Mouse (Mus musculus) myocyte (in vitro differentiated cells): ENCODE measurements around the gene Aanat. TPM values are rescaled to one million over a fixed set of nuclear protein-coding genes. Genes with fewer than 3 reads are reported as not detected.

ENCODE experiments used
- H3K27me3 ChIP-seq: one replicate; pipeline ENCODE4 v1.6.1; 2011; ENCODE audit not compliant: control insufficient read depth, insufficient read depth, insufficient read length
- H3K36me3 ChIP-seq: one replicate; pipeline ENCODE4 v1.6.1; 2011; ENCODE audit not compliant: control insufficient read depth, insufficient read depth
- H3K4me2 ChIP-seq: one replicate; pipeline ENCODE4 v1.6.1; 2011; ENCODE audit warnings: low read depth, control low read depth
- H3K4me3 ChIP-seq: one replicate; pipeline ENCODE4 v1.5.1; 2011; ENCODE audit warnings: mild to moderate bottlenecking, control low read depth, moderate library complexity
- H3K79me2 ChIP-seq: one replicate; pipeline ENCODE4 v1.6.1; 2011; ENCODE audit not compliant: control insufficient read depth, insufficient read depth
- H3ac ChIP-seq: one replicate; pipeline ENCODE4 v1.6.1; 2011; ENCODE audit not compliant: control insufficient read depth, insufficient read length
- CEBPB ChIP-seq: IDR thresholded peaks from 2 replicates; pipeline ENCODE4 v1.6.1; 2011; ENCODE audit warnings: mild to moderate bottlenecking, moderate library complexity; ENCODE audit not compliant: poor library complexity, insufficient read depth, severe bottlenecking
- E2F4 ChIP-seq: IDR thresholded peaks from one replicate; pipeline ENCODE4 v1.6.1; 2011; ENCODE audit warnings: mild to moderate bottlenecking, control low read depth, moderate library complexity; ENCODE audit not compliant: insufficient read depth
- MAX ChIP-seq: IDR thresholded peaks from one replicate; pipeline ENCODE4 v1.6.1; 2011; ENCODE audit warnings: low read depth, mild to moderate bottlenecking, control low read depth
- MYOD1 ChIP-seq, 3 experiments: IDR thresholded peaks; one replicate each; pipeline ENCODE4 v1.6.1; 2011; ENCODE audit warnings: control low read depth in 2 of 3, low read depth in 2 of 3, mild to moderate bottlenecking in 2 of 3, moderate library complexity in 1 of 3; ENCODE audit not compliant: insufficient read length in 2 of 3, control insufficient read depth in 1 of 3
- MYOG ChIP-seq, 3 experiments: IDR thresholded peaks; one replicate each; pipeline ENCODE4 v1.6.1; 2011; ENCODE audit warnings: control low read depth in 2 of 3, low read depth in 2 of 3, mild to moderate bottlenecking in 2 of 3; ENCODE audit not compliant: insufficient read length in 2 of 3, control insufficient read depth in 1 of 3, insufficient read depth in 1 of 3
- POLR2A ChIP-seq: IDR thresholded peaks from one replicate; pipeline ENCODE4 v1.6.1; 2011; ENCODE audit warnings: low read depth, mild to moderate bottlenecking, control low read depth, moderate library complexity; ENCODE audit not compliant: insufficient read length
- POLR2AphosphoS2 ChIP-seq: IDR thresholded peaks from one replicate; pipeline ENCODE4 v1.6.1; 2011; ENCODE audit warnings: low read depth, control low read depth; ENCODE audit not compliant: insufficient read length
- REST ChIP-seq: IDR thresholded peaks from one replicate; pipeline ENCODE4 v1.6.1; 2011; ENCODE audit warnings: mild to moderate bottlenecking, control low read depth, moderate library complexity; ENCODE audit not compliant: insufficient read depth, insufficient read length
- SRF ChIP-seq: IDR thresholded peaks from one replicate; pipeline ENCODE4 v1.6.1; 2011; ENCODE audit warnings: low read depth; ENCODE audit not compliant: control insufficient read depth, insufficient read length
- TCF12 ChIP-seq: IDR thresholded peaks from one replicate; pipeline ENCODE4 v1.6.1; 2011; ENCODE audit warnings: mild to moderate bottlenecking, control low read depth; ENCODE audit not compliant: poor library complexity, insufficient read depth, severe bottlenecking
- TCF3 ChIP-seq: IDR thresholded peaks from one replicate; pipeline ENCODE4 v1.6.1; 2011; ENCODE audit warnings: low read depth, control low read depth; ENCODE audit not compliant: insufficient read length
- USF1 ChIP-seq: IDR thresholded peaks from one replicate; pipeline ENCODE4 v1.6.1; 2011; ENCODE audit warnings: low read depth, mild to moderate bottlenecking, control low read depth, moderate library complexity
- polyA plus RNA-seq: library from polyadenylated mRNA; unstranded; fragments of >200 nt; fragmentation: generic; extraction: Trizol; gene quantifications from one replicate; pipeline ENCODE4 v1.2.1, GENCODE M21; 2012; ENCODE audit warnings: missing spikeins

Aanat gene
- polyA plus RNA-seq, 1 experiment, result not detected

- Histone ChIP-seq H3K27me3 (no peaks in the 10 kb centered on the region), H3K4me2 (no peak overlapping the region), H3K4me3 (no peak overlapping the region), H3K36me3 (no peaks in the 10 kb centered on the region), H3ac (no peak overlapping the region), H3K79me2 (peaks cover 20% of the 10 kb centered on the region)
- TF ChIP-seq MAX, result no peak
- TF ChIP-seq TCF3, result no peak
- TF ChIP-seq SRF, result no peak
- no peak for TF ChIP-seq USF1
These were observed 34.0 kb upstream of the Aanat start for GRCm38 (mm10) chr11:116552194-116552593.

- no peak overlapping the region for H3ac ChIP-seq
- peaks cover 13% of the 10 kb centered on the region for H3K79me2 ChIP-seq
- no peaks in the 10 kb centered on the region for H3K36me3 ChIP-seq
- H3K4me3 ChIP-seq, result no peak overlapping the region
- TF ChIP-seq POLR2A, result no peak
- no peak for TF ChIP-seq REST
- TF ChIP-seq TCF12, result no peak
- no peak for TF ChIP-seq MAX
- TF ChIP-seq SRF, result no peak
- no peak for TF ChIP-seq POLR2AphosphoS2
- no peak for TF ChIP-seq CEBPB
- TF ChIP-seq MYOG (IDR thresholded peaks at IDR 0.05; ENCODE audit: control insufficient read depth in 1 of 3, insufficient read depth in 1 of 3, insufficient read length in 2 of 3, low read depth in 2 of 3), result no peak
- no peak for TF ChIP-seq USF1
- TF ChIP-seq E2F4, result no peak
- TF ChIP-seq MYOD1 (IDR thresholded peaks at IDR 0.05; ENCODE audit: control insufficient read depth in 1 of 3, insufficient read length in 2 of 3, low read depth in 2 of 3), result no peak
- no peak for TF ChIP-seq TCF3
- no peaks in the 10 kb centered on the region for H3K27me3 ChIP-seq
- H3K4me2 ChIP-seq, result no peak overlapping the region
These were observed 31.9 kb upstream of the Aanat start for GRCm38 (mm10) chr11:116554171-116554878.

GRCm38 (mm10) chr11:116555572-116555971, 30.7 kb upstream of the Aanat start:
- Histone ChIP-seq H3K4me3 (no peak overlapping the region), H3ac (no peak overlapping the region), H3K36me3 (no peaks in the 10 kb centered on the region), H3K27me3 (no peaks in the 10 kb centered on the region), H3K4me2 (no peak overlapping the region), H3K79me2 (peaks cover 15% of the 10 kb centered on the region)
- no peak for TF ChIP-seq TCF12
- no peak for TF ChIP-seq MYOD1 (IDR thresholded peaks at IDR 0.05; ENCODE audit: control insufficient read depth in 1 of 3, insufficient read length in 2 of 3, low read depth in 2 of 3)
- no peak for TF ChIP-seq CEBPB

GRCm38 (mm10) chr11:116556308-116556707, 29.9 kb upstream of the Aanat start:
- no peak overlapping the region for H3K4me2 ChIP-seq
- H3ac ChIP-seq, result no peak overlapping the region
- no peaks in the 10 kb centered on the region for H3K36me3 ChIP-seq
- H3K79me2 ChIP-seq, result peaks cover 15% of the 10 kb centered on the region
- H3K4me3 ChIP-seq, result no peak overlapping the region
- H3K27me3 ChIP-seq, result no peaks in the 10 kb centered on the region
- TF ChIP-seq MAX (no peak), POLR2A (no peak), MYOD1 (IDR thresholded peaks at IDR 0.05; ENCODE audit: control insufficient read depth in 1 of 3, insufficient read length in 2 of 3, low read depth in 2 of 3) (no peak), E2F4 (no peak), CEBPB (no peak), POLR2AphosphoS2 (no peak), MYOG (IDR thresholded peaks at IDR 0.05; ENCODE audit: control insufficient read depth in 1 of 3, insufficient read depth in 1 of 3, insufficient read length in 2 of 3, low read depth in 2 of 3) (no peak), TCF12 (no peak), TCF3 (no peak), SRF (no peak), REST (no peak), USF1 (no peak)

- H3K27me3 ChIP-seq, result no peaks in the 10 kb centered on the region
- no peak overlapping the region for H3K4me2 ChIP-seq
- H3K79me2 ChIP-seq, result peaks cover 71% of the 10 kb centered on the region
- no peaks in the 10 kb centered on the region for H3K36me3 ChIP-seq
- TF ChIP-seq TCF3 (no peak), SRF (no peak), USF1 (no peak), POLR2AphosphoS2 (no peak), E2F4 (no peak), REST (no peak), CEBPB (no peak), MYOG (IDR thresholded peaks at IDR 0.05; ENCODE audit: control insufficient read depth in 1 of 3, insufficient read depth in 1 of 3, insufficient read length in 2 of 3, low read depth in 2 of 3) (no peak), TCF12 (no peak), POLR2A (no peak), MYOD1 (IDR thresholded peaks at IDR 0.05; ENCODE audit: control insufficient read depth in 1 of 3, insufficient read length in 2 of 3, low read depth in 2 of 3) (no peak), MAX (no peak)
- H3K4me3 ChIP-seq, result no peak overlapping the region
- no peak overlapping the region for H3ac ChIP-seq
These were observed 20.8 kb upstream of the Aanat start for GRCm38 (mm10) chr11:116565283-116566041.
